Mouse (Mus musculus): ENCODE data around the gene 4930467E23Rik.
"Not testable (repeated sequence)": the region's sequence is repeated elsewhere in the genome, so short reads cannot be mapped to it uniquely, and the experiment has no call there.

The 4930467E23Rik gene

DNA sequence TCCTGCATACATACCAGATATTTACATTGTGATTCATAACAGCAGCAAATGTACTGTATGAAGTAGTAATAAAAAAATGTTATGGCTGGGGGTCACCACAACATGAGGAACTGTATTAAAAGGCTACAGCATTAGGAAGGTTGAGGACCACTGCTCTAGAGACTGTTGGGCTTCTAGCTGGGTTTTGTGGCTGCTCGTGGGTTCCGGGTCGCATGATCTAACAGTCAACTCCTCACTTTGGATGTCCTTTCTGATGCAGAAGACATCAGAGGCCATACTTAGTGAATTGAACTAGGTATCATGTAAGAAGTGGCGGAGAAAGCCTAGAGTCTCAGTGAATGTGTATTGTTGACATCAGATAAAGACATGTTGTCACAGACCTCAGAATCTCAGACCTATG lies 19.9 kb upstream of the 4930467E23Rik start:
- not testable (repeated sequence) for DNase-seq (ENCODE audit: extremely low spot score, low spot score)

- not testable (repeated sequence) for DNase-seq (ENCODE audit: extremely low spot score, low spot score)
Observed at GRCm38 (mm10) chr8:19711171-19711860, 18.1 kb upstream of the 4930467E23Rik start.

GRCm38 (mm10) chr8:19712227-19712750 lies 17.1 kb upstream of the 4930467E23Rik start:
- not testable (repeated sequence) for DNase-seq (ENCODE audit: extremely low spot score, low spot score)

DNA sequence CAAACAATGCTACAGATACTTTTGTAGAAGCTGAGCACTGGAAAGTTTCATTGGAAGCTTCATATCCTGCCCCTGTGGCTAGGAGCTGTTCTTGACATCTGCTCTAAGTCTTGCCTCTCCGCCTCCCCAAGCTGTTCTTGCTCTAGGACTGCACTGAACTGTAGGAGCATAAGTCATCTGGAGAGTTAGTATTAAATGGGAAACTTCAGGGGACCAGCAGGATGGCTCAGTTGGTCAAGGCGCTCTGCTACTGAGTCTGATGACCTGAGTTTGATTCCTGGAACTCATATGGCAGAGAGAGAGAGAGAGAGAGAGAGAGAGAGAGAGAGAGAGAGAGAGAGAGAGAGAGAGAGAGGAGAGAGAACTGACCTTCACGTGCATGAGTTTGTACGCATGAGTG lies 16.6 kb upstream of the 4930467E23Rik start:
- DNase-seq (ENCODE audit: extremely low spot score, low spot score) = not testable (repeated sequence)

- not testable (repeated sequence) for DNase-seq (ENCODE audit: extremely low spot score, low spot score)
Observed at GRCm38 (mm10) chr8:19713232-19713834, 16.0 kb upstream of the 4930467E23Rik start.

- not testable (repeated sequence) for DNase-seq (ENCODE audit: extremely low spot score, low spot score)
Observed at GRCm38 (mm10) chr8:19714426-19714825, 14.9 kb upstream of the 4930467E23Rik start.

DNA sequence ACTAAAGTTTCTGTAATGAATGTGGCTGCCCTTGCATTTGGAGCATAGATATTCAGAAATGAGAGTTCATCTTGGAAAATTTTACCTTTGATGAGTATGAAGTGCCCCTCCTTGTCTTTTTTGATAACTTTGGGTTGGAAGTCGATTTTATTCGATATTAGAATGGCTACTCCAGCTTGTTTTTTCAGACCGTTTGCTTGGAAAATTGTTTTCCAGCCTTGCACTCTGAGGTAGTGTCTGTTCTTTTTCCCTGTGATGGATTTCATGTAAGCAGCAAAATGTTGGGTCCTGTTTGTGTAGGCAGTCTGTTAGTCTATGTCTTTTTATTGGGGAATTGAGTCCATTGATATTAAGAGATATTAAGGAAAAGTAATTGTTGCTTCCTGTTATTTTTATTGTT lies 14.1 kb upstream of the 4930467E23Rik start:
- not testable (repeated sequence) for DNase-seq (ENCODE audit: extremely low spot score, low spot score)

- DNase-seq (ENCODE audit: extremely low spot score, low spot score) = not testable (repeated sequence)
Observed at GRCm38 (mm10) chr8:19717851-19718250, 11.5 kb upstream of the 4930467E23Rik start.

- DNase-seq (ENCODE audit: extremely low spot score, low spot score) = not testable (repeated sequence)
Observed at GRCm38 (mm10) chr8:19719513-19719912, 9.9 kb upstream of the 4930467E23Rik start.

DNA sequence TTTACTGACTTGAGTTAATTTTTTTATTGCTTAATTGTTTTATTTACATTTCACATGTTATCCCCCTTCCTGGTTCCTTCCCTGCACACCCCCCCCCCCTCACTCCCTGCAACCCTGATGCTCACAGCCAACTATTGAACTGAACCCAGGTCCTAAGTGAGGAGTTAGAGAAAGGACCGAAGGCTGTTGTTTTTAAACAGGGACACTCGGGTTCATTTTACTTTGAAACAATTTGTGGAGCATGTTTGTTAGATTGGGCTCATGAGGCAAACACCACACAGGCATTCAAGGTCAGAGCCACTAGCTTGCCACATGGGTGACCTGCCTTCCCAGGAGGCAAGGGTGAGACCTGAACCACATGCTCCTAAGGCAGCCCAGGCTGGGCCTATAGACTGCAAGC lies 4.5 kb upstream of the 4930467E23Rik start:
- DNase-seq (ENCODE audit: extremely low spot score, low spot score) = not testable (repeated sequence)

DNA sequence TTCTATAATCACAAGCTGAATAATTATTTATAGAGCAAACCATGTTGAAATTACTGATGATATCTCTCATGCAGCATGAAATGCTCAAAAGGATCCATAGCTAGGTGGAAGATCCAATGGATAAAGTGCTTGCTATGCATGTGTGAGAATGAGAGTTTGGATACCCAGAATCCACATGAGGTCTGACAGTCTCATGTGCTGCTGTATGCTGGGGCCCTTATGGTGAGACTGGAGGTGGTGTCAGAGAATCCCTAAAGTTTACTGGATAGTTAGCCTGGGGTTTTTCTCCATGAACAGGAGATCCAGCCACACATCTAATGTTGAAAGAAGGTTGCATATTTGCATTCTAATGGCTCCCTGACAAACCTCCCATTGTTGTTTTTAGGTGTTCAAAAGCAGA lies 22.4 kb downstream of the 4930467E23Rik start:
- DNase-seq (ENCODE audit: extremely low spot score, low spot score) = not testable (repeated sequence)

GRCm38 (mm10) chr8:19754178-19754577 lies 24.8 kb downstream of the 4930467E23Rik start:
- not testable (repeated sequence) for DNase-seq (ENCODE audit: extremely low spot score, low spot score)

GRCm38 (mm10) chr8:19754961-19755360 lies 25.6 kb downstream of the 4930467E23Rik start:
- DNase-seq (ENCODE audit: extremely low spot score, low spot score) = not testable (repeated sequence)

- DNase-seq (ENCODE audit: extremely low spot score, low spot score) = not testable (repeated sequence)
Observed at GRCm38 (mm10) chr8:19761660-19762059, 32.3 kb downstream of the 4930467E23Rik start.

- DNase-seq (ENCODE audit: extremely low spot score, low spot score) = not testable (repeated sequence)
Observed at GRCm38 (mm10) chr8:19762860-19763592, 33.6 kb downstream of the 4930467E23Rik start.

- DNase-seq (ENCODE audit: extremely low spot score, low spot score) = not testable (repeated sequence)
Observed at GRCm38 (mm10) chr8:19765531-19765930, 36.2 kb downstream of the 4930467E23Rik start.

GRCm38 (mm10) chr8:19773461-19773860 lies 44.1 kb downstream of the 4930467E23Rik start:
- DNase-seq (ENCODE audit: extremely low spot score, low spot score) = not testable (repeated sequence)

GRCm38 (mm10) chr8:19776311-19776710 lies 46.9 kb downstream of the 4930467E23Rik start:
- DNase-seq (ENCODE audit: extremely low spot score, low spot score) = not testable (repeated sequence)

DNA sequence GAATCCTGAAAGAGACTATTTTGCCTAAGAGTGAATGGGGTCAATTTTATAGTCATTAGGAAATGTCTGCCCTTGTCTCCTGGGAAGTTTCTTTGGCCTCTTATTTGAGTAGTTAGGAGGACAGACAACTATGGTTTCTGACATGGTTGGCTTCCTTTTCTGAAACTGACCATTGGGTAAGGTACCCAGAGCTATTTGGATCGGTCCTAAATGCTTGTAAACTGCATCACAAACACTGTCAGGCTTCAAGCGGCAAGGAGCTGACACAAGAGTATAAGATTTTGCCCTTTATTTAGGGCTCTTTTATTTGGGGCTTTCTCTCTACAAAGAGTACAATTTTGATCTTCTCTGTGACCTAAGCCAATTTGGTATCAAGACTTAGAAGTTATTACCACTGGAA lies 48.1 kb downstream of the 4930467E23Rik start:
- not testable (repeated sequence) for DNase-seq (ENCODE audit: extremely low spot score, low spot score)

DNA sequence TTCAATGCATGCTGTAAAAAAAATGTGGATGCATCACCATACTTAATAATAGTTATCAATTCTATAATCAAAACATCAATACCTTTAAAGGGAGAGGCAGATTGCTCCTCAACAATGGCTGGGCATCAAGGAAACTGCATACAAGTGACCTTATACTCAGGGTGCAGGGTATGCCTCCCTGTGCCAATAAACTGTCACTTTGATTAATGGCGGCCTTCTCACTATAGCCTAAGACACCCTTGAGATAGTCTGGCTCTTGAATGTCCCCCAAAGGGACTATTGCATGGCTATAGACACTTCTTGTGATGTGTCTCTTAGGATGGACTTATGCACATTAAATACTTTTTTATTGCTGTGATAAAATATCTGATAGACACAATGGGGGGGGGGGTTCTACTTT lies 48.8 kb downstream of the 4930467E23Rik start:
- not testable (repeated sequence) for DNase-seq (ENCODE audit: extremely low spot score, low spot score)

GRCm38 (mm10) chr8:19778891-19779290 lies 49.5 kb downstream of the 4930467E23Rik start:
- not testable (repeated sequence) for DNase-seq (ENCODE audit: extremely low spot score, low spot score)

DNA sequence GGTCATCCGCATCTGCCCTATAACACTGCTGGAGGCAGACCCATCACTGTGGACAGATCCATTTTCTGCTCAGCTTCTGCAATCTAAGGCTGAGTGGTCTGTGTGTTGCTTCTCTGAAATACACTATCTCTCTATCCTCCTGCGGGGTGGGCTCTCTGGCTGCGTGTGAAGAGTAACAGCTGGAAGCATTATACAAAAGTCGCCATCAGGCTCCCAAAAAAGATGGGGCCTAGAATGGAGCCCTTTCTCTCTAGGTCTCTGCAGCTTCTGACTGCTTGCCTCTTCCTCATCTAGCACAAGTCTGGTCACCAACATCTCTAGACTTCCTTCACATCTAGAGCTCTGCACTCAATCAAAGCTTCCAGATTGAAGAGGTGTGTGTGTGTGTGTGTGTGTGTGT lies 50.8 kb downstream of the 4930467E23Rik start:
- not testable (repeated sequence) for DNase-seq (ENCODE audit: extremely low spot score, low spot score)
